Mouse (Mus musculus): ENCODE measurements around the gene Slc35d1. TPM values are rescaled to one million over a fixed set of nuclear protein-coding genes. Genes with fewer than 3 reads are reported as not detected.

The Slc35d1 gene
- polyA plus RNA-seq, 2 experiments = 4.4 to 5.5 TPM

DNA sequence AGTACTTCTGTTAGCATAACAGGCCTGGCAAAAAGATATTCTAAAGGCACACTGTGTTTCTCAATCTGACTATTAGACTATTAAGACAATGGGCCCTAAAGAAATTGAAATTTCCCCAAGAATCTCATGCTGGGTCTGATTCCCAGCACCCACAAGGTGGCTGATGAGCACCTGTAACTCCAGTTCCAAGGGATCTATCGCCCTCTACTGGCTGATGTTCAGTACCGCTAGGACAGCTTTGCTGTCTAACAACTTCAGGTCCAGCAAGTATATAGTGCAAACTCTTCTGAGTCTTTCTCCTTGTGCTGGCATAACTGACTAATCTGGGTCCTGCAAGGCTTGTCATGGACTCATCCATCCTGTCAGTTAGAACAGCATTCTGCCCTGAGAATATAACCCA lies 22.5 kb downstream of the Slc35d1 start:
- 0 out of 2 replicates have a peak, but pooled peaks have one; percentile 1 for ATAC-seq (ENCODE audit: insufficient read depth)

DNA sequence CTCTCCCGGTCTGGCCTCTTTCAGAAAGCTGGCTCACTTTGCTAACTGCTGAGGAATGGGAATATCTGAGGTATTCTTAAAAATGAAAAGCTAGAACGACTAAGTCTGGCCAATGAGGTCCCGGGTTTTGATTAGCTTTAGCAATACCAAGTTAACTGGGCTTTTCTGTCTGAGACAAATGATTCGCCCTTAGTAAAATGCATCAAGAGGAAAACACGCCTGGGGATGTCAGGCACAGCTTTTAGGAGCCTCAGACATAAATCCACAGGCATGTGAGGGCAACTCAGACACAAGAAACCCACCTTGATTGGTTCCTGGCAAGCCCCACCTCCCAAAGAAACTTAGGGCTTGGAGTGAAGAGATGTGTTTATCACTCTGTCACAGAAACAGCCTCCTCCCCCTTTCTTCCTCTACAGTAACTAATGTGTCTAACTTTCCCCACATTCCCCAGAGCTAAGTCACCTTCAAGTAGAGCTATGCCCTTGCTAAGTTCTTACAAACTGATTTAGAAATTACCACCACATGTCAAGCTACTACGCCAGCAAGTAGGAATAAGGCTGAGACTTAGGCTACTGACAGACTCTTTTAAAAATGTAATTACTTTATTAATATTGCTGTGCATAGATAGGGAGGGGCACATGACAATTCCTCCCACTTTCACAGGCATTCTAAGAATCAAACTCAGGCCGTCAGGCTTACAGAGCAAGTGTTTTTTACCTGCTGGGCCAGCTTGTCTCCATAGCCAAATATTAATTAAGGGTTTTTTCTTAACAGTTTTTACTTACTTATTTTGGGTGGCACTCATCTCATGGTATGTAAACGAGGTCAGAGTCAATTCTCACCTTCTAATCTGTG lies 26.0 kb downstream of the Slc35d1 start:
- WGBS (ENCODE audit: insufficient replicate concordance) = 53% methylated on average over 8 of the region's 8 CpGs
- Histone ChIP-seq H3K9ac (replicated peaks) (peak overlapping the region; percentile 27), H3K4me1 (replicated peaks; ENCODE audit: control insufficient read depth in 2 of 2, insufficient read depth in 2 of 2, low read length in 1 of 2) (peaks cover 24 to 42% of the 10 kb centered on the region in 2 experiments), H3K9me3 (ENCODE audit: control insufficient read depth, low read length) (peaks cover 4% of the 10 kb centered on the region; the same call in 1 of the 2 replicates), H3K4me2 (ENCODE audit: low read depth) (peak overlapping the region; percentile 51), H3K27me3 (ENCODE audit: control insufficient read depth, insufficient read depth, low read length) (no peaks in the 10 kb centered on the region), H3K27ac (peak overlapping the region; percentile 84), H3K4me3 (ENCODE audit: insufficient read depth in 1 of 2, low read depth in 2 of 2, low read length in 2 of 2) (no peak overlapping the region), H3K36me3 (replicated peaks; ENCODE audit: control insufficient read depth, insufficient read depth, low read depth) (no peaks in the 10 kb centered on the region; the same call in 1 of the 2 replicates)
- TF ChIP-seq CTCF (IDR thresholded peaks at IDR 0.05; ENCODE audit: low read depth) = no peak
- TF ChIP-seq EP300 (IDR thresholded peaks at IDR 0.05; ENCODE audit: low read depth) = peak; percentile 57; the same call in 1 of the 2 replicates
- ATAC-seq (ENCODE audit: insufficient read depth) (peak; percentile 93), DNase-seq (ENCODE audit: low read depth in 3 of 3, low spot score in 3 of 3) (peak; percentile 70 to 76 (median 73))

More for the DNA sequence above, 22.5 kb downstream of the Slc35d1 start:
- Histone ChIP-seq H3K4me1 (replicated peaks; ENCODE audit: control insufficient read depth in 2 of 2, insufficient read depth in 2 of 2, low read length in 1 of 2) (peaks cover 24 to 42% of the 10 kb centered on the region in 2 experiments), H3K9ac (replicated peaks) (no peak overlapping the region), H3K9me3 (ENCODE audit: control insufficient read depth, low read length) (peaks cover 4% of the 10 kb centered on the region; the same call in 1 of the 2 replicates), H3K4me3 (ENCODE audit: insufficient read depth in 1 of 2, low read depth in 2 of 2, low read length in 2 of 2) (no peak overlapping the region), H3K27ac (no peak overlapping the region; the same call in 1 of the 2 replicates), H3K4me2 (ENCODE audit: low read depth) (no peak overlapping the region), H3K36me3 (replicated peaks; ENCODE audit: control insufficient read depth, insufficient read depth, low read depth) (peaks cover 8% of the 10 kb centered on the region), H3K27me3 (ENCODE audit: control insufficient read depth, insufficient read depth, low read length) (no peaks in the 10 kb centered on the region)
- no peak for DNase-seq (ENCODE audit: low read depth in 3 of 3, low spot score in 3 of 3)
- 79% methylated on average over 2 of the region's 2 CpGs for WGBS (ENCODE audit: insufficient replicate concordance)
- TF ChIP-seq EP300 (IDR thresholded peaks at IDR 0.05; ENCODE audit: low read depth) (no peak), CTCF (IDR thresholded peaks at IDR 0.05; ENCODE audit: low read depth) (peak; percentile 61)

DNA sequence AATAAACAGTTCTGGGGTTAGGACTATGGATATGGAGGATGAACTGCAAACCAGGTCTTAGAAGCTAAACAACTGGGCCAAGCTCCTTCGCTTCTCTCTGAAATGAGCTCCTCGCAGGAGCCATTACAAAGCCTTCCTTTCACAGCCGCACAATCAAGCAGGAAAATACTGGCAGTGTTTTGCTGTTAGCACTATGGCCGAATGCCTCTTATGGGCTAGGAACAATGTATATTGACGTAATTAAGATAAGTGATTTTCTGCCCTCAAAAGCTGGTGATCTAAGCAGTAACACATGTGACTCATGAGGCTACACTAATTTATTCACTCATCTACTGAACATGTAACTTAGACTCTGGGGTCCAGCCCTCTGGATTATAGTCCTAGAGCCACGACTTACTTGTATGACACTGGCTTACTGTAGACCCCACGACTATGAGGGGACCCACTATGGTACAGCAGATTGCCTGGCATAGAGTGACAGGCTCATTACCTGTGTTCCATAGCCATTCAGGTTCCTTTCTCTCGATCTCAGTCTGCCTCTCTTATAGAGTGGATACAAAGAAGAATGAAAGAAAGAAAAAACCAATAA lies 34.6 kb downstream of the Slc35d1 start:
- DNase-seq (ENCODE audit: low read depth in 3 of 3, low spot score in 3 of 3) = no peak

GRCm38 (mm10) chr4:103179581-103179980 lies 35.4 kb downstream of the Slc35d1 start:
- Histone ChIP-seq H3K36me3 (replicated peaks; ENCODE audit: control insufficient read depth, insufficient read depth, low read depth) (peaks cover 2% of the 10 kb centered on the region), H3K27me3 (ENCODE audit: control insufficient read depth, insufficient read depth, low read length) (no peaks in the 10 kb centered on the region), H3K4me2 (ENCODE audit: low read depth) (no peak overlapping the region), H3K9ac (replicated peaks) (no peak overlapping the region), H3K27ac (no peak overlapping the region), H3K9me3 (ENCODE audit: control insufficient read depth, low read length) (no peaks in the 10 kb centered on the region), H3K4me3 (ENCODE audit: insufficient read depth in 1 of 2, low read depth in 2 of 2, low read length in 2 of 2) (no peak overlapping the region), H3K4me1 (replicated peaks; ENCODE audit: control insufficient read depth in 2 of 2, insufficient read depth in 2 of 2, low read length in 1 of 2) (no peaks in the 10 kb centered on the region)
- WGBS (ENCODE audit: insufficient replicate concordance) = 82% methylated on average over 3 of the region's 3 CpGs
- TF ChIP-seq EP300 (IDR thresholded peaks at IDR 0.05; ENCODE audit: low read depth) = no peak
- TF ChIP-seq CTCF (IDR thresholded peaks at IDR 0.05; ENCODE audit: low read depth) = no peak
- DNase-seq (ENCODE audit: low read depth in 3 of 3, low spot score in 3 of 3) (no peak), ATAC-seq (ENCODE audit: insufficient read depth) (no peak)

More for the DNA sequence above, 34.6 kb downstream of the Slc35d1 start:
- peaks cover 2% of the 10 kb centered on the region for H3K36me3 ChIP-seq (replicated peaks; ENCODE audit: control insufficient read depth, insufficient read depth, low read depth)
- no peak overlapping the region for H3K4me3 ChIP-seq (ENCODE audit: insufficient read depth in 1 of 2, low read depth in 2 of 2, low read length in 2 of 2)
- H3K9ac ChIP-seq (replicated peaks) = no peak overlapping the region
- H3K9me3 ChIP-seq (ENCODE audit: control insufficient read depth, low read length) = no peaks in the 10 kb centered on the region
- no peak for ATAC-seq (ENCODE audit: insufficient read depth)
- no peak for TF ChIP-seq EP300 (IDR thresholded peaks at IDR 0.05; ENCODE audit: low read depth)
- TF ChIP-seq CTCF (IDR thresholded peaks at IDR 0.05; ENCODE audit: low read depth) = no peak
- H3K4me1 ChIP-seq (replicated peaks; ENCODE audit: control insufficient read depth in 2 of 2, insufficient read depth in 2 of 2, low read length in 1 of 2) = no peaks in the 10 kb centered on the region
- H3K27me3 ChIP-seq (ENCODE audit: control insufficient read depth, insufficient read depth, low read length) = no peaks in the 10 kb centered on the region
- 78% methylated on average over 8 of the region's 8 CpGs for WGBS (ENCODE audit: insufficient replicate concordance)
- H3K4me2 ChIP-seq (ENCODE audit: low read depth) = no peak overlapping the region
- H3K27ac ChIP-seq = no peak overlapping the region

All from liver, embryonic 14.5 days (tissue).